Mouse (Mus musculus) intestine, postnatal 0 days (tissue): Measurements from ENCODE around the gene Aoc2. TPM values are rescaled to one million over a fixed set of nuclear protein-coding genes. Genes with fewer than 3 reads are reported as not detected.
A peak's percentile ranks its signal among the peaks of the same experiment; 100 is the strongest.

Source experiments
- ATAC-seq: fragments of 200-750 bp; cut with Nextera tagmentation; 2 replicates; pipeline ENCODE4 v1.8.0; 2017; ENCODE audit warnings: mild to moderate bottlenecking, moderate TSS enrichment, moderate library complexity
- H3K27ac ChIP-seq: fragments of 300-500 bp; sonication (generic); 2 replicates; pipeline ENCODE4 v1.5.1; 2014; ENCODE audit warnings: mild to moderate bottlenecking, low read depth, low read length, moderate library complexity
- H3K27me3 ChIP-seq: fragments of 300-500 bp; sonication (generic); replicated peaks from 2 replicates; pipeline ENCODE4 v1.6.1; 2014; ENCODE audit warnings: low read length, mixed read lengths; ENCODE audit not compliant: control insufficient read depth, insufficient read depth
- H3K36me3 ChIP-seq: fragments of 300-500 bp; sonication (generic); 2 replicates; pipeline ENCODE4 v1.6.1; 2014; ENCODE audit warnings: mild to moderate bottlenecking, moderate library complexity; ENCODE audit not compliant: control insufficient read depth, insufficient read depth
- H3K4me1 ChIP-seq: fragments of 300-500 bp; sonication (generic); replicated peaks from 2 replicates; pipeline ENCODE4 v1.6.1; 2014; ENCODE audit warnings: antibody characterized with exemption, low read length, mixed read lengths; ENCODE audit not compliant: control insufficient read depth, insufficient read depth
- H3K4me2 ChIP-seq: fragments of 300-500 bp; sonication (generic); replicated peaks from 2 replicates; pipeline ENCODE4 v1.6.1; 2014; ENCODE audit warnings: low read depth, mild to moderate bottlenecking, moderate library complexity
- H3K4me3 ChIP-seq: fragments of 300-500 bp; sonication (generic); 2 replicates; pipeline ENCODE4 v1.5.1; 2014; ENCODE audit warnings: low read depth, low read length
- H3K9ac ChIP-seq: fragments of 300-500 bp; sonication (generic); 2 replicates; pipeline ENCODE4 v1.6.1; 2014; ENCODE audit warnings: mild to moderate bottlenecking, low read depth, low read length
- H3K9me3 ChIP-seq: fragments of 300-500 bp; sonication (generic); 2 replicates; pipeline ENCODE4 v1.6.1; 2016; ENCODE audit warnings: mixed run types; ENCODE audit not compliant: control insufficient read depth
- CTCF ChIP-seq: sonication (generic); IDR thresholded peaks from 2 replicates; pipeline ENCODE4 v1.5.1; 2016; ENCODE audit warnings: low read depth, mild to moderate bottlenecking, control low read depth, antibody characterized with exemption, moderate library complexity
- WGBS: fragments of 180-500 bp; shearing (Covaris S2); extraction: QIAGEN DNeasy Blood & Tissue Kit; methylation state at CpG from one replicate; pipeline ENCODE4 v1.1.7; 2014; 5-methylcytosine and 5-hydroxymethylcytosine counted together
- polyA plus RNA-seq: library from polyadenylated mRNA; unstranded; fragments of >200 nt; fragmentation: Nextera tagmentation; extraction: Ambion mirVana; gene quantifications from 2 replicates; pipeline ENCODE4 v1.2.1, GENCODE M21; 2015

Gene Aoc2
- polyA plus RNA-seq, 1 experiment from 2014 or later, result 0.34 TPM

DNA sequence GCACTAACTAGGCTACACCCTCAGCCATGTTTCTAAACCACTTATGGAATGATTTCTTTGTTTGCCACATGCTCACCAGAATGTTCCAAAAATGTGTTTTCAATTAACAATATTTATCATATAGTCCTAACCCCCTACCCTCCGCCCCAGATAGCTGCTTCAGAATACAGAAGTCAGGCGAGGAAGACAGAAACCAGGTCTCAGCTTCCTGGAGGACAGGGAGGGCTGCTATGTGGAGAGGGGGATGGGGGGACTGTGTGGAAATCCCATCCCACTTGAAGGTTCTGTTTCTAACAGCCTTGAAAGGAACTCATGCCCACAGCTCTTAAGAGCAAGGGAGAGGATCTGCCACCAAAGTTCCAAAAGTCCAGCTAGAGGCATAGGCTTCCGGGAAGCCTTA is 24.4 kb downstream of the Aoc2 start:
- Histone ChIP-seq H3K9me3 (no peaks in the 10 kb centered on the region), H3K4me1 (0 out of 2 replicates have a peak, but pooled peaks cover 3% of the 10 kb centered on the region), H3K9ac (no peak overlapping the region), H3K36me3 (no peaks in the 10 kb centered on the region), H3K27me3 (no peaks in the 10 kb centered on the region), H3K27ac (no peak overlapping the region), H3K4me3 (no peak overlapping the region), H3K4me2 (no peak overlapping the region)
- ATAC-seq, result no peak
- no peak for TF ChIP-seq CTCF
- 80% methylated on average over 3 of the region's 3 CpGs for WGBS

DNA sequence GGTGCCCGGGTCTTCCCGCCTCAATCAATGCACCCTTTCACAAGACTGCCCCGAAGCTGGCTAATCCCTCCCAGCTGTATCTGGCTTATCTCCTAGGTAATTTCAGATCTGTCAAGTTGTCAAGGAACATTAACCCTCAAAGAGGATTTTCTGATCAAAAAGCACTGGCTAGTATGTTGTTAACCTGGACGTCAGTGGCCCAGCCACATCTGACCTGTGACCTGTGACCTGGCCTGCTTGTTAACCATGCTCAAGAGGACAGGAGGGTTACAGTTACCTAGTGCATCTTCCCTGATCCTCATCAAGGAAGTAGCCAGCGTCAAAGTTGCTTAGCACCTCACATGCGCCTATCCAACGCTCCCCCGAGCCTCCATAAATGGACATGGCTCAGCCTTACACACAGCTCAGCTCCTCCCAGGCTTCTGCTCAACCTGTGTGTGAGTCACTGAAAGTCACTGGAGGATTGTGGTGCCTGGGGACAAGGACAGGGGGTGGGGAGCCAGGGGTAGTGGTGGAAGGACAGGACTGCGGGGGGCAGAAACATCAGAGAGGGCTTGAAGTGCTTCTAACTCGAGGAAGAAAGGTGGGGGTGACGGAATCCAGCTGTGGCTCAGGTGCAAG is 26.3 kb downstream of the Aoc2 start:
- no peak overlapping the region for H3K4me3 ChIP-seq
- H3K27ac ChIP-seq, result no peak overlapping the region
- 39% methylated on average over 11 of the region's 11 CpGs for WGBS
- no peaks in the 10 kb centered on the region for H3K36me3 ChIP-seq
- H3K4me1 ChIP-seq, result 0 out of 2 replicates have a peak, but pooled peaks cover 3% of the 10 kb centered on the region
- peak; percentile 59 for ATAC-seq
- no peak overlapping the region for H3K9ac ChIP-seq
- no peak overlapping the region for H3K4me2 ChIP-seq
- no peaks in the 10 kb centered on the region for H3K27me3 ChIP-seq
- TF ChIP-seq CTCF, result no peak
- H3K9me3 ChIP-seq, result no peaks in the 10 kb centered on the region

GRCm38 (mm10) chr11:101351721-101352111 is 26.9 kb downstream of the Aoc2 start:
- Histone ChIP-seq H3K9me3 (no peaks in the 10 kb centered on the region), H3K27ac (no peak overlapping the region), H3K4me2 (no peak overlapping the region), H3K36me3 (no peaks in the 10 kb centered on the region), H3K27me3 (no peaks in the 10 kb centered on the region), H3K9ac (no peak overlapping the region), H3K4me1 (0 out of 2 replicates have a peak, but pooled peaks cover 3% of the 10 kb centered on the region), H3K4me3 (no peak overlapping the region)
- TF ChIP-seq CTCF, result no peak
- 29% methylated on average over 3 of the region's 3 CpGs for WGBS
- ATAC-seq, result peak; percentile 36; the same call in 1 of the 2 replicates

DNA sequence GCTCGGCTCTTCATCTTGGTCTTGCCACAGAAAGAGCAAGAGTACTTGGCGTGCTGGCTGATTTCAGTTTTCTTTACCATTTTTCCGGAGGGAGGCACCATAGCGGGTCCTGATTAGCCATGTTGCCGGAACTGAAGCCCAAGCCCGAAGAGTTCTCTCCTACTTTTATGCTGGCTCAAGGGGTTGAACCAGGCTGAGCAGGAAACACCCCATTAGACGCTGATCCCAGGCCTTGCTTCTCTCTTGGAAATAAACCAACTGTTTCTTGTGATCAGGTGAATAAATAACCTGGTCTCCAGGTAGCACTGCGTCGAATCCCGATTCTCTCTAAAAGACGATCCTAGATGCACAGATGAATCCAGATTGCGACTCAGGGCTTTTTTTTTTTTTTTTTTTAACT is 28.6 kb downstream of the Aoc2 start:
- no peaks in the 10 kb centered on the region for H3K27me3 ChIP-seq
- no peak for ATAC-seq
- no peak overlapping the region for H3K4me3 ChIP-seq
- no peaks in the 10 kb centered on the region for H3K9me3 ChIP-seq
- no peak overlapping the region for H3K4me2 ChIP-seq
- H3K4me1 ChIP-seq, result 0 out of 2 replicates have a peak, but pooled peaks cover 3% of the 10 kb centered on the region
- no peak for TF ChIP-seq CTCF
- H3K27ac ChIP-seq, result no peak overlapping the region
- H3K36me3 ChIP-seq, result no peaks in the 10 kb centered on the region
- H3K9ac ChIP-seq, result no peak overlapping the region
- WGBS, result 82% methylated on average over 12 of the region's 12 CpGs

DNA sequence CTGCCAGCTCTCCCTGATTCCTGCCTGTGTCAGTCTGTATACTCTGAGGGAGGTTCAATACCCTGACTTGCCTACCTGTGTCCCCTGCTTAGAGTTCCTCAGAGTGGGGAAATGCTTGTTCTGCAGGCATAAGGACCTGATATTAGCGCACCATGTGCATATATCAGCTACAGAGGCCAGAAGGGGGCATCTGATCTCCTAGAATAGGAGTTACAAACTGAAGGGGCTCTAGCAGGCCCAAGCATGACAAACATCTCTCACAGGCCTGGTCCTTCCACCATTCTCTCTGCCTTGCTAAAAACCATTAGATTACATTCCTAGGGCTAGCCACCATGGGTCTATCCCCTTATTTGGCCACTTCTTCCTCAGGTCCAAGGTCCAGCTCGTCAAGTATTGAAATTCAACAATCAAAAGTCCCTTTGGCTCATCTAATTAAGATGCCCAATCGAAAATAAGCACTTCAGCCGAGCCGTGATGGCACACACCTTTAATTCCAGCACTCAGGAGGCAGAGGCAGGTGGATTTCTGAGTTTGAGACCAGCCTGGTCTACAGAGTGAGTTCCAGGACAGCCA is 29.7 kb downstream of the Aoc2 start:
- no peak overlapping the region for H3K4me3 ChIP-seq
- H3K4me2 ChIP-seq, result no peak overlapping the region
- ATAC-seq, result no peak
- H3K27ac ChIP-seq, result no peak overlapping the region
- no peaks in the 10 kb centered on the region for H3K9me3 ChIP-seq
- H3K4me1 ChIP-seq, result 0 out of 2 replicates have a peak, but pooled peaks cover 3% of the 10 kb centered on the region
- peak; percentile 45 for TF ChIP-seq CTCF
- H3K27me3 ChIP-seq, result no peaks in the 10 kb centered on the region
- WGBS, result 83% methylated on average over 5 of the region's 5 CpGs
- H3K36me3 ChIP-seq, result no peaks in the 10 kb centered on the region
- no peak overlapping the region for H3K9ac ChIP-seq

GRCm38 (mm10) chr11:101355916-101356315 is 31.1 kb downstream of the Aoc2 start:
- WGBS, result 65% methylated on average over 2 of the region's 2 CpGs
- peak overlapping the region; percentile 60 for H3K27ac ChIP-seq
- H3K4me1 ChIP-seq, result 0 out of 2 replicates have a peak, but pooled peaks cover 3% of the 10 kb centered on the region
- H3K4me2 ChIP-seq, result no peak overlapping the region
- no peaks in the 10 kb centered on the region for H3K36me3 ChIP-seq
- H3K9me3 ChIP-seq, result no peaks in the 10 kb centered on the region
- H3K27me3 ChIP-seq, result no peaks in the 10 kb centered on the region
- TF ChIP-seq CTCF, result no peak
- ATAC-seq, result peak; percentile 35; the same call in 1 of the 2 replicates
- H3K4me3 ChIP-seq, result no peak overlapping the region
- H3K9ac ChIP-seq, result no peak overlapping the region
